Mouse (Mus musculus): ENCODE data around the gene Gm614. TPM values are rescaled to one million over a fixed set of nuclear protein-coding genes. Genes with fewer than 3 reads are reported as not detected.

Gm614 gene
- polyA plus RNA-seq, 1 experiment from 2014 or later, result not detected

GRCm38 (mm10) chrX:101268755-101269124, 4.9 kb upstream of the Gm614 start, which contains the start of gene Gm20489:
TSS of gene Gm20489 (minus strand) at chrX:101269023.
- H3K4me2 ChIP-seq (ENCODE audit: low read depth, low read length), result no peak within 1 kb of the TSS
- no peaks in the 10 kb centered on the region for H3K9me3 ChIP-seq (replicated peaks; ENCODE audit: control insufficient read depth, low read length)
- peaks cover 3% of the 10 kb centered on the region for H3K4me1 ChIP-seq (ENCODE audit: control insufficient read depth, low read depth, low read length)
- peak within 1 kb of the TSS; percentile 21; the same call in 1 of the 2 replicates for H3K4me3 ChIP-seq (ENCODE audit: low read depth, low read length)
- H3K9ac ChIP-seq (ENCODE audit: low read depth, low read length), result no peak within 1 kb of the TSS
- H3K27me3 ChIP-seq (ENCODE audit: control insufficient read depth, insufficient read depth, low read depth, low read length), result no peaks in the 10 kb centered on the region; the same call in 1 of the 2 replicates
- no peak for ATAC-seq (ENCODE audit: low read depth)
- WGBS (ENCODE audit: insufficient replicate concordance), result 27% methylated on average over 3 of the region's 3 CpGs
- no peaks in the 10 kb centered on the region for H3K36me3 ChIP-seq (ENCODE audit: control insufficient read depth, insufficient read depth)
- no peak within 1 kb of the TSS for H3K27ac ChIP-seq (ENCODE audit: low read length)

- Histone ChIP-seq H3K9me3 (replicated peaks; ENCODE audit: control insufficient read depth, low read length) (no peaks in the 10 kb centered on the region), H3K27ac (ENCODE audit: low read length) (no peak within 1 kb of the TSS), H3K36me3 (ENCODE audit: control insufficient read depth, insufficient read depth) (no peaks in the 10 kb centered on the region), H3K9ac (ENCODE audit: low read depth, low read length) (no peak within 1 kb of the TSS), H3K4me3 (ENCODE audit: low read depth, low read length) (peak within 1 kb of the TSS; percentile 21; the same call in 1 of the 2 replicates), H3K4me1 (ENCODE audit: control insufficient read depth, low read depth, low read length) (peaks cover 1% of the 10 kb centered on the region), H3K27me3 (ENCODE audit: control insufficient read depth, insufficient read depth, low read depth, low read length) (no peaks in the 10 kb centered on the region; the same call in 1 of the 2 replicates), H3K4me2 (ENCODE audit: low read depth, low read length) (no peak within 1 kb of the TSS)
- 36% methylated on average over 5 of the region's 5 CpGs for WGBS (ENCODE audit: insufficient replicate concordance)
- ATAC-seq (ENCODE audit: low read depth), result no peak
Observed at GRCm38 (mm10) chrX:101268025-101268754, 4.4 kb upstream of the Gm614 start, which contains the start of gene Il2rg. TSS of gene Il2rg (minus strand) at chrX:101268255.

- H3K4me2 ChIP-seq (ENCODE audit: low read depth, low read length), result no peak overlapping the region
- WGBS (ENCODE audit: insufficient replicate concordance), result 79% methylated on average over 6 of the region's 6 CpGs
- no peak for ATAC-seq (ENCODE audit: low read depth)
Observed at GRCm38 (mm10) chrX:101266631-101267030, 2.8 kb upstream of the Gm614 start.

GRCm38 (mm10) chrX:101260441-101261325, 3.1 kb downstream of the Gm614 start:
- Histone ChIP-seq H3K4me3 (ENCODE audit: low read depth, low read length) (no peak overlapping the region), H3K9me3 (replicated peaks; ENCODE audit: control insufficient read depth, low read length) (no peaks in the 10 kb centered on the region), H3K27me3 (ENCODE audit: control insufficient read depth, insufficient read depth, low read depth, low read length) (no peaks in the 10 kb centered on the region; the same call in 1 of the 2 replicates), H3K27ac (ENCODE audit: low read length) (no peak overlapping the region; the same call in 1 of the 2 replicates), H3K4me1 (ENCODE audit: control insufficient read depth, low read depth, low read length) (peaks cover 3% of the 10 kb centered on the region), H3K4me2 (ENCODE audit: low read depth, low read length) (no peak overlapping the region), H3K36me3 (ENCODE audit: control insufficient read depth, insufficient read depth) (peaks cover 6% of the 10 kb centered on the region), H3K9ac (ENCODE audit: low read depth, low read length) (no peak overlapping the region)
- no peak for ATAC-seq (ENCODE audit: low read depth)
- 24% methylated on average over 13 of the region's 13 CpGs for WGBS (ENCODE audit: insufficient replicate concordance)

More at GRCm38 (mm10) chrX:101266631-101267030, 2.8 kb upstream of the Gm614 start:
- Histone ChIP-seq H3K27me3 (ENCODE audit: control insufficient read depth, insufficient read depth, low read depth, low read length) (no peaks in the 10 kb centered on the region; the same call in 1 of the 2 replicates), H3K27ac (ENCODE audit: low read length) (no peak overlapping the region), H3K36me3 (ENCODE audit: control insufficient read depth, insufficient read depth) (no peaks in the 10 kb centered on the region), H3K9ac (ENCODE audit: low read depth, low read length) (no peak overlapping the region), H3K9me3 (replicated peaks; ENCODE audit: control insufficient read depth, low read length) (no peaks in the 10 kb centered on the region), H3K4me3 (ENCODE audit: low read depth, low read length) (no peak overlapping the region), H3K4me1 (ENCODE audit: control insufficient read depth, low read depth, low read length) (no peaks in the 10 kb centered on the region; the same call in 1 of the 2 replicates)

GRCm38 (mm10) chrX:101256603-101257002, 7.2 kb downstream of the Gm614 start:
- peaks cover 6% of the 10 kb centered on the region for H3K36me3 ChIP-seq (ENCODE audit: control insufficient read depth, insufficient read depth)
- peaks cover 6% of the 10 kb centered on the region for H3K4me1 ChIP-seq (ENCODE audit: control insufficient read depth, low read depth, low read length)
- H3K27ac ChIP-seq (ENCODE audit: low read length), result no peak overlapping the region
- no peak overlapping the region for H3K9ac ChIP-seq (ENCODE audit: low read depth, low read length)
- no peaks in the 10 kb centered on the region for H3K9me3 ChIP-seq (replicated peaks; ENCODE audit: control insufficient read depth, low read length)
- H3K27me3 ChIP-seq (ENCODE audit: control insufficient read depth, insufficient read depth, low read depth, low read length), result no peaks in the 10 kb centered on the region
- WGBS (ENCODE audit: insufficient replicate concordance), result 77% methylated on average over 13 of the region's 13 CpGs
- ATAC-seq (ENCODE audit: low read depth), result no peak
- no peak overlapping the region for H3K4me2 ChIP-seq (ENCODE audit: low read depth, low read length)
- H3K4me3 ChIP-seq (ENCODE audit: low read depth, low read length), result no peak overlapping the region

- Histone ChIP-seq H3K4me2 (ENCODE audit: low read depth, low read length) (peak overlapping the region; percentile 68), H3K27ac (ENCODE audit: low read length) (peak overlapping the region; percentile 75), H3K4me3 (ENCODE audit: low read depth, low read length) (peak overlapping the region; percentile 72), H3K9ac (ENCODE audit: low read depth, low read length) (peak overlapping the region; percentile 85), H3K4me1 (ENCODE audit: control insufficient read depth, low read depth, low read length) (peaks cover 3% of the 10 kb centered on the region), H3K36me3 (ENCODE audit: control insufficient read depth, insufficient read depth) (peaks cover 6% of the 10 kb centered on the region), H3K27me3 (ENCODE audit: control insufficient read depth, insufficient read depth, low read depth, low read length) (no peaks in the 10 kb centered on the region), H3K9me3 (replicated peaks; ENCODE audit: control insufficient read depth, low read length) (no peaks in the 10 kb centered on the region)
- WGBS (ENCODE audit: insufficient replicate concordance), result 11% methylated on average over 26 of the region's 26 CpGs
- peak; percentile 10; the same call in 1 of the 2 replicates for ATAC-seq (ENCODE audit: low read depth)
Observed at GRCm38 (mm10) chrX:101254740-101255139, 9.1 kb downstream of the Gm614 start.

- ATAC-seq (ENCODE audit: low read depth), result peak; percentile 93
- peaks cover 3% of the 10 kb centered on the region for H3K4me1 ChIP-seq (ENCODE audit: control insufficient read depth, low read depth, low read length)
- H3K27me3 ChIP-seq (ENCODE audit: control insufficient read depth, insufficient read depth, low read depth, low read length), result no peaks in the 10 kb centered on the region
- H3K9ac ChIP-seq (ENCODE audit: low read depth, low read length), result peak within 1 kb of the TSS; percentile 85
- H3K9me3 ChIP-seq (replicated peaks; ENCODE audit: control insufficient read depth, low read length), result no peaks in the 10 kb centered on the region
- H3K4me2 ChIP-seq (ENCODE audit: low read depth, low read length), result peak within 1 kb of the TSS; percentile 68
- H3K27ac ChIP-seq (ENCODE audit: low read length), result peak within 1 kb of the TSS; percentile 75
- peaks cover 3% of the 10 kb centered on the region; the same call in 1 of the 2 replicates for H3K36me3 ChIP-seq (ENCODE audit: control insufficient read depth, insufficient read depth)
- 17% methylated on average over 46 of the region's 47 CpGs for WGBS (ENCODE audit: insufficient replicate concordance)
- H3K4me3 ChIP-seq (ENCODE audit: low read depth, low read length), result peak within 1 kb of the TSS; percentile 72
Observed at GRCm38 (mm10) chrX:101253952-101254729, 9.7 kb downstream of the Gm614 start, which contains the start of gene Foxo4. TSS of gene Foxo4 (plus strand) at chrX:101254528.

- Histone ChIP-seq H3K4me1 (ENCODE audit: control insufficient read depth, low read depth, low read length) (no peaks in the 10 kb centered on the region), H3K9me3 (replicated peaks; ENCODE audit: control insufficient read depth, low read length) (no peaks in the 10 kb centered on the region), H3K4me3 (ENCODE audit: low read depth, low read length) (no peak overlapping the region), H3K36me3 (ENCODE audit: control insufficient read depth, insufficient read depth) (no peaks in the 10 kb centered on the region), H3K27ac (ENCODE audit: low read length) (no peak overlapping the region), H3K9ac (ENCODE audit: low read depth, low read length) (no peak overlapping the region), H3K27me3 (ENCODE audit: control insufficient read depth, insufficient read depth, low read depth, low read length) (peaks cover 9% of the 10 kb centered on the region; the same call in 1 of the 2 replicates), H3K4me2 (ENCODE audit: low read depth, low read length) (no peak overlapping the region)
- 23% methylated on average over 1 of the region's 1 CpGs for WGBS (ENCODE audit: insufficient replicate concordance)
- ATAC-seq (ENCODE audit: low read depth), result no peak
Observed at GRCm38 (mm10) chrX:101245011-101245410, 18.8 kb downstream of the Gm614 start.

Data from liver, embryonic 16.5 days (tissue).